Mouse (Mus musculus) CH12.LX (cell line): ENCODE results near the gene Cfap44. TPM values are rescaled to one million over a fixed set of nuclear protein-coding genes. Genes with fewer than 3 reads are reported as not detected.

Experiments
- DNase-seq: peaks from one replicate; pipeline ENCODE4 v3.0.0-alpha.2; 2013; ENCODE audit errors: extremely low read depth
- H3K27ac ChIP-seq: 2 replicates; pipeline ENCODE4 v1.5.1; 2012; ENCODE audit warnings: low read depth, mild to moderate bottlenecking, control low read depth, moderate library complexity; ENCODE audit not compliant: insufficient read depth
- H3K27me3 ChIP-seq: replicated peaks from 2 replicates; pipeline ENCODE3; 2012; ENCODE audit warnings: inconsistent platforms
- H3K36me3 ChIP-seq, 2 experiments: replicated peaks in 1 of 2; 2 replicates each; pipeline versions ENCODE3 to v1.6.1; 2012; ENCODE audit warnings: inconsistent platforms in 1 of 2, low read length in 1 of 2, mild to moderate bottlenecking in 1 of 2, mixed read lengths in 1 of 2, moderate library complexity in 1 of 2; ENCODE audit not compliant: control insufficient read depth in 1 of 2, insufficient read depth in 1 of 2
- H3K4me1 ChIP-seq, 2 experiments: 2 replicates each; pipeline ENCODE4 v1.6.1; 2012; ENCODE audit warnings: inconsistent platforms in 1 of 2, moderate library complexity in 1 of 2; ENCODE audit not compliant: insufficient read depth in 2 of 2, control insufficient read depth in 1 of 2
- H3K4me2 ChIP-seq: 2 replicates; pipeline ENCODE4 v1.6.1; 2012; ENCODE audit warnings: low read depth, mild to moderate bottlenecking, control low read depth; ENCODE audit not compliant: poor library complexity, insufficient read depth, severe bottlenecking
- H3K4me3 ChIP-seq, 3 experiments: fragments of 150-350 bp in 1 of 3; sonication (generic) in 1 of 3; replicated peaks in 1 of 3; 2 replicates each; pipeline versions ENCODE3 to v1.5.1; 2011 to 2012; ENCODE audit warnings: low read depth in 2 of 3, low read length in 2 of 3, mild to moderate bottlenecking in 2 of 3, moderate library complexity in 2 of 3, control low read depth in 1 of 3, improper control_type of control experiment in 1 of 3, inconsistent platforms in 1 of 3, mixed read lengths in 1 of 3; ENCODE audit not compliant: poor library complexity in 1 of 3
- H3K79me2 ChIP-seq: replicated peaks from 2 replicates; pipeline ENCODE4 v1.6.1; 2012; ENCODE audit warnings: mild to moderate bottlenecking, moderate library complexity; ENCODE audit not compliant: control insufficient read depth, poor library complexity, insufficient read depth, severe bottlenecking; ENCODE audit errors: extremely low read depth
- H3K9ac ChIP-seq: 2 replicates; pipeline ENCODE4 v1.6.1; 2012; ENCODE audit warnings: low read depth, mild to moderate bottlenecking, control low read depth, moderate library complexity; ENCODE audit not compliant: insufficient read depth
- H3K9me3 ChIP-seq: replicated peaks from 2 replicates; pipeline ENCODE3; 2012; ENCODE audit warnings: low read length, inconsistent platforms, mixed read lengths
- BHLHE40 ChIP-seq: IDR thresholded peaks from 2 replicates; pipeline ENCODE4 v1.6.1; 2011; ENCODE audit warnings: mild to moderate bottlenecking, low read depth, low read length, improper control_type of control experiment
- CHD1 ChIP-seq: IDR thresholded peaks from 2 replicates; pipeline ENCODE4 v1.6.1; 2012; ENCODE audit warnings: low read depth, low read length, improper control_type of control experiment, inconsistent platforms
- CHD2 ChIP-seq: IDR thresholded peaks from 2 replicates; pipeline ENCODE4 v1.6.1; 2011; ENCODE audit warnings: low read length, improper control_type of control experiment
- E2F4 ChIP-seq: IDR thresholded peaks from 2 replicates; pipeline ENCODE4 v1.6.1; 2011; ENCODE audit warnings: low read depth, low read length, improper control_type of control experiment; ENCODE audit not compliant: insufficient replicate concordance
- ELF1 ChIP-seq: IDR thresholded peaks from 2 replicates; pipeline ENCODE4 v1.6.1; 2014; ENCODE audit warnings: low read depth, mild to moderate bottlenecking, inconsistent platforms, low read length, improper control_type of control experiment
- HCFC1 ChIP-seq: IDR thresholded peaks from 2 replicates; pipeline ENCODE4 v1.6.1; 2012; ENCODE audit warnings: low read depth, mild to moderate bottlenecking, inconsistent platforms, low read length, improper control_type of control experiment
- IRF4 ChIP-seq: IDR thresholded peaks from 2 replicates; pipeline ENCODE4 v1.6.1; 2014; ENCODE audit warnings: low read depth, mild to moderate bottlenecking, inconsistent platforms, low read length, improper control_type of control experiment
- JUND ChIP-seq: conservative IDR thresholded peaks from 2 replicates; pipeline ENCODE4 v1.6.1; 2011; ENCODE audit warnings: low read depth, low read length, improper control_type of control experiment
- KAT2A ChIP-seq: IDR thresholded peaks from 2 replicates; pipeline ENCODE4 v1.6.1; 2012; ENCODE audit warnings: low read length, improper control_type of control experiment, inconsistent platforms; ENCODE audit not compliant: insufficient replicate concordance
- MAFK ChIP-seq: IDR thresholded peaks from 2 replicates; pipeline ENCODE4 v1.6.1; 2011; ENCODE audit warnings: low read length, improper control_type of control experiment; ENCODE audit not compliant: insufficient replicate concordance
- MAX ChIP-seq: IDR thresholded peaks from 2 replicates; pipeline ENCODE4 v1.6.1; 2011; ENCODE audit warnings: low read length, improper control_type of control experiment
- MAZ ChIP-seq: IDR thresholded peaks from 2 replicates; pipeline ENCODE4 v1.6.1; 2012; ENCODE audit warnings: low read depth, mild to moderate bottlenecking, inconsistent platforms, low read length, improper control_type of control experiment, moderate library complexity
- MEF2A ChIP-seq: IDR thresholded peaks from 2 replicates; pipeline ENCODE4 v1.6.1; 2014; ENCODE audit warnings: low read depth, mild to moderate bottlenecking, inconsistent platforms, low read length, improper control_type of control experiment, borderline replicate concordance
- NELFE ChIP-seq: IDR thresholded peaks from 2 replicates; pipeline ENCODE4 v1.6.1; 2011; ENCODE audit warnings: low read depth, low read length, improper control_type of control experiment
- NRF1 ChIP-seq: IDR thresholded peaks from 2 replicates; pipeline ENCODE4 v1.6.1; 2014; ENCODE audit warnings: low read depth, mild to moderate bottlenecking, inconsistent platforms, low read length, improper control_type of control experiment, moderate library complexity
- POLR2AphosphoS2 ChIP-seq: IDR thresholded peaks from 2 replicates; pipeline ENCODE4 v1.6.1; 2011; ENCODE audit warnings: low read depth, low read length, improper control_type of control experiment
- RAD21 ChIP-seq: IDR thresholded peaks from 2 replicates; pipeline ENCODE4 v1.6.1; 2011; ENCODE audit warnings: low read depth, mild to moderate bottlenecking, low read length, improper control_type of control experiment, moderate library complexity
- SMC3 ChIP-seq: IDR thresholded peaks from 2 replicates; pipeline ENCODE4 v1.6.1; 2011; ENCODE audit warnings: low read depth, low read length, improper control_type of control experiment
- TBP ChIP-seq: conservative IDR thresholded peaks from 2 replicates; pipeline ENCODE4 v1.6.1; 2011; ENCODE audit warnings: low read depth, low read length, improper control_type of control experiment
- TCF12 ChIP-seq: IDR thresholded peaks from 2 replicates; pipeline ENCODE4 v1.6.1; 2014; ENCODE audit warnings: low read depth, mild to moderate bottlenecking, inconsistent platforms, low read length, improper control_type of control experiment
- USF1 ChIP-seq: IDR thresholded peaks from 2 replicates; pipeline ENCODE4 v1.6.1; 2014; ENCODE audit warnings: low read depth, mild to moderate bottlenecking, inconsistent platforms, low read length, improper control_type of control experiment
- ZC3H11A ChIP-seq: IDR thresholded peaks from 2 replicates; pipeline ENCODE4 v1.6.1; 2012; ENCODE audit warnings: low read depth, mild to moderate bottlenecking, inconsistent platforms, low read length, improper control_type of control experiment
- ZKSCAN1 ChIP-seq: IDR thresholded peaks from 2 replicates; pipeline ENCODE4 v1.6.1; 2012; ENCODE audit warnings: low read depth, inconsistent platforms, low read length, improper control_type of control experiment, borderline replicate concordance
- ZMIZ1 ChIP-seq: IDR thresholded peaks from 2 replicates; pipeline ENCODE4 v1.6.1; 2012; ENCODE audit warnings: low read depth, mild to moderate bottlenecking, inconsistent platforms, low read length, improper control_type of control experiment
- ZNF384 ChIP-seq: IDR thresholded peaks from 2 replicates; pipeline ENCODE4 v1.6.1; 2012; ENCODE audit warnings: low read depth, low read length, improper control_type of control experiment, inconsistent platforms
- dilution Hi-C: fragments of 300-500 bp; cut with MboI; formaldehyde crosslinking; loops from 2 replicates; pipeline ENCODE4 v1.14.3; 2020; ENCODE audit warnings: low sequenced_read_pairs; ENCODE audit not compliant: extremely low pct_unique_long_range_greater_than_20kb, extremely low pct_ligation_motif_present
- in situ Hi-C: fragments of 300-500 bp; cut with MboI; formaldehyde crosslinking; loops from 3 replicates; pipeline ENCODE4 v1.14.3; 2019; ENCODE audit warnings: low sequenced_read_pairs, low pct_ligation_motif_present, low pct_unique_long_range_greater_than_20kb, mixed read lengths
- polyA plus RNA-seq: library from polyadenylated mRNA; unstranded; fragments of >175 nt; gene quantifications from 2 replicates; pipeline ENCODE4 v1.2.1, GENCODE M21; 2012; ENCODE audit warnings: low read depth; ENCODE audit not compliant: insufficient read length
- total RNA-seq, 2 experiments: library from RNA; depleted of rRNA; stranded (reverse); fragments of 300-350 nt in 1 of 2; fragments of >200 nt in 1 of 2; gene quantifications; 2 replicates each; pipeline ENCODE4 v1.2.3; 2012 to 2014

Cfap44 gene
- total and polyA plus RNA-seq, 3 experiments: not detected

DNA sequence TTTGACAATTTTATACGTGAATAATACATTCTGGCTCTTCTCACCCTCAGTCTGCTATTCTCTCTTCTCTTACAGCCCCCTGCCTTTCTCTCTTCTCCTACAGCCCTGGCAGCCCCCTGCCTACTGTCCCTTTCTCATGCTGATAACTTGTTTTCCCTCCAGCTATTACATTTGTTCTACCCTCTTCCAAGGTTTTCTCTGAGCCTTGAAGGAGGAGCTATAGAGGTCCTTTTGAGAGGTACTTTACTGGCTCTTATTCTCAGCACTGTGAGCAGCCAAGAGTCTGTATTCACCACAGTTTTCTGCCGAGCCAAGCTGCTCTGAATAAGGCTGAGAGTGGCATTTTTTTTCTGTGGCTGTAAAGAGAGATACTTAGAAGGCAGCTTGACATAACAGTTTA, 11.0 kb upstream of the Cfap44 start:
- no peak for DNase-seq
- in situ Hi-C loops: no loop called here
- Histone ChIP-seq H3K27ac (no peak overlapping the region), H3K27me3 (no peaks in the 10 kb centered on the region), H3K4me2 (no peak overlapping the region), H3K9ac (no peak overlapping the region), H3K4me3 (no peak overlapping the region), H3K79me2 (no peaks in the 10 kb centered on the region)
- dilution Hi-C loops: no loop called here
- no peak for TF ChIP-seq ELF1
- no peak for TF ChIP-seq USF1
- TF ChIP-seq ZMIZ1: no peak
- no peak for TF ChIP-seq E2F4
- no peak for TF ChIP-seq MEF2A
- TF ChIP-seq MAX: no peak
- TF ChIP-seq ZNF384: no peak
- TF ChIP-seq ZKSCAN1: no peak
- TF ChIP-seq NRF1: no peak
- TF ChIP-seq POLR2AphosphoS2: no peak
- no peak for TF ChIP-seq ZC3H11A
- TF ChIP-seq TCF12: no peak
- TF ChIP-seq BHLHE40: no peak
- TF ChIP-seq, all 38 proteins: peak for 0
- Histone ChIP-seq H3K36me3 (peaks cover 15 to 59% of the 10 kb centered on the region in 2 experiments), H3K4me1 (no peaks in the 10 kb centered on the region), H3K9me3 (no peaks in the 10 kb centered on the region)

DNA sequence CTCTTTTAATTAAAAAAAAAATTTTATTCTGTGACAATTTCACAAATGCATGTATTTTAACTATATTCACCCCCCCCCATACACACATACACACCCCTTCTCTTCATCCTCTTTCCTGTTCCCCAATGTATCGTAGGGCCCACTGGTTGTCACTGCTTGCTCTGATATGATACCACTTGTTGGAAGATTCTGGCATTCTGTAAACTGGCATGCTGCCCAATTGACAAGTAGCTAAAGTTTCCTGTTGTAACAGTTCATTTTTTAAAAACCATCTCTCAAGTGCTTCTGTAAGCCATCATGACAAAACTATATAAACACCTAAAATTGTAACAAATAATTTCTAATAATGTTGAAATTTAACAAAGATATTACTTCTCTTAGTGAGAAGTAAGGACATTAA, 10.3 kb upstream of the Cfap44 start:
- Histone ChIP-seq H3K27ac (no peak overlapping the region), H3K27me3 (no peaks in the 10 kb centered on the region)
- TF ChIP-seq CHD1 (no peak), JUND (no peak), KAT2A (no peak), ZNF384 (no peak), ELF1 (no peak), SMC3 (no peak), USF1 (no peak), TBP (no peak), MAFK (no peak), HCFC1 (no peak), MAZ (no peak), ZKSCAN1 (no peak), BHLHE40 (no peak), RAD21 (no peak), CHD2 (no peak), NELFE (no peak), IRF4 (no peak), E2F4 (no peak)
- TF ChIP-seq, all 38 proteins: peak for 0
- H3K79me2 ChIP-seq: no peaks in the 10 kb centered on the region
- no peak overlapping the region for H3K4me3 ChIP-seq
- no peaks in the 10 kb centered on the region for H3K9me3 ChIP-seq
- no peak overlapping the region for H3K4me2 ChIP-seq
- H3K9ac ChIP-seq: no peak overlapping the region
- H3K4me1 ChIP-seq: no peaks in the 10 kb centered on the region
- no peak for DNase-seq
- H3K36me3 ChIP-seq: peaks cover 11 to 59% of the 10 kb centered on the region in 2 experiments
- in situ Hi-C loops (no loop called here), dilution Hi-C loops (no loop called here)
